ENCODE assay signal across 26 mouse cellular contexts in the genomic region with DNA sequence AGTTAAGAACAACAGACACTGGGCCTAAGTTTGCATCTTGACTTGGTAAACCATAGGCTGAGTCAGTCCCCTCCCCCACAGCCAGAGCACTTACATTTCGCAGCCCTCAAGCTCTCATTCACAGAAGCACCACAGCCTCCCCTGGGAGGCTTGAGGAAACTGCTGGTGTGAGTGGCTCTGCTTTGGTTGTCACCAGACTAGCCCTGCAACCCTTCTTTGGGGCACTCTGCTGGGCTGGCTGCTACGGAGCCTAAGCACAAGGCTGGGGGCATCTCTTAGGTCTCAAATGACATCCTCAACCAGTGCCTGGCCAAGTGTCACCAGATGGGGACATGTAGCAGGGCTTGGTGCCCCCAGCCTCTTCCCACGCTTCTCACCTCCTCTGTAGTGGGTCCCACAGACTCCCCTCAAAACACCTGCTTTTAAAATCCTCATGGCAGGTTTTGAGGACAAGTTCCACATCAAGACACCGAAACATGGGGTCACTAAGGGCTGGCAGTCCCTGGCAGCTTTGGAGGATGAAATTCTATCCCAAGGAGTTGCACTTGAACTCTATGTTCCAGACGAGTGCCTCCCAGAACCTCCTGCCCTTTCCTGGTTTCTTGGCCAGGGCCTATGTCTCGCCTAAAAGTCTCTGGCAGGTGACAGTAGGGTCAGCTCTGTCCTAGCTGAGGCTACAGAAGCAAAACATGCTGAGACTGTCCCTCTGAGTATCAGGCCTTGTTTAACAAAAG. TPM values are rescaled to one million over a fixed set of nuclear protein-coding genes. Genes with fewer than 3 reads are reported as not detected.
DNase-seq lines count a peak whose midpoint lies in the region; ATAC-seq lines count a peak whose summit lies in the region.
"Had no signal": no experiment of that assay in that cellular context is flagged by ENCODE, and none has a peak within 500 bp of the region (broad histone marks: within the 10 kb centered on the region; RNA-seq: fewer than 3 reads in every experiment).

No protein-coding gene starts in this region.

- H3K9me3 ChIP-seq in neural tube, embryonic 12.5 days: no peaks in the 10 kb centered on the region
- no peaks in the 10 kb centered on the region for H3K9me3 ChIP-seq in neural tube, embryonic 15.5 days (replicated peaks)
- no peaks in the 10 kb centered on the region for H3K9me3 ChIP-seq in embryonic facial prominence, embryonic 11.5 days (replicated peaks; ENCODE audit: control insufficient read depth, low read length)
- H3K9me3 ChIP-seq in limb, embryonic 10.5 days (replicated peaks): no peaks in the 10 kb centered on the region
- H3K9me3 ChIP-seq: embryonic facial prominence, embryonic 13.5 days; heart, embryonic 13.5 days; limb, embryonic 15.5 days; liver, embryonic 15.5 days; midbrain, embryonic 13.5 days had no signal

- H3K4me2 ChIP-seq in neural tube, embryonic 12.5 days (replicated peaks): no peak overlapping the region
- H3K4me2 ChIP-seq in neural tube, embryonic 15.5 days: no peak overlapping the region
- H3K4me2 ChIP-seq in embryonic facial prominence, embryonic 11.5 days (ENCODE audit: low read depth, low read length): no peak overlapping the region
- H3K4me2 ChIP-seq: embryonic facial prominence, embryonic 13.5 days; heart, embryonic 13.5 days; limb, embryonic 15.5 days; liver, embryonic 15.5 days; midbrain, embryonic 13.5 days had no signal

- WGBS in neural tube, embryonic 12.5 days: 74% methylated on average over 6 of the region's 6 CpGs
- WGBS in neural tube, embryonic 15.5 days: 72% methylated on average over 6 of the region's 6 CpGs
- WGBS in embryonic facial prominence, embryonic 11.5 days: 51% methylated on average over 6 of the region's 6 CpGs
- 63% methylated on average over 6 of the region's 6 CpGs for WGBS in limb, embryonic 10.5 days

- no peak overlapping the region for H3K4me3 ChIP-seq in neural tube, embryonic 12.5 days
- H3K4me3 ChIP-seq in neural tube, embryonic 15.5 days (replicated peaks): no peak overlapping the region
- H3K4me3 ChIP-seq in embryonic facial prominence, embryonic 11.5 days (ENCODE audit: low read depth, low read length): no peak overlapping the region
- H3K4me3 ChIP-seq in limb, embryonic 10.5 days: no peak overlapping the region
- H3K4me3 ChIP-seq: embryonic facial prominence, embryonic 13.5 days; heart, embryonic 13.5 days; layer of hippocampus, adult 2 months; limb, embryonic 15.5 days; liver, embryonic 15.5 days; midbrain, embryonic 13.5 days; myocyte had no signal

- peaks cover 25% of the 10 kb centered on the region for H3K4me1 ChIP-seq in neural tube, embryonic 12.5 days
- peaks cover 19% of the 10 kb centered on the region for H3K4me1 ChIP-seq in neural tube, embryonic 15.5 days
- H3K4me1 ChIP-seq in embryonic facial prominence, embryonic 11.5 days (ENCODE audit: control insufficient read depth, insufficient read depth, low read length): no peaks in the 10 kb centered on the region
- peaks cover 23% of the 10 kb centered on the region for H3K4me1 ChIP-seq in limb, embryonic 10.5 days
- H3K4me1 ChIP-seq: liver, embryonic 15.5 days had no signal

- no peak overlapping the region for H3K9ac ChIP-seq in neural tube, embryonic 12.5 days
- no peak overlapping the region for H3K9ac ChIP-seq in neural tube, embryonic 15.5 days (replicated peaks)
- no peak overlapping the region for H3K9ac ChIP-seq in embryonic facial prominence, embryonic 11.5 days (replicated peaks; ENCODE audit: low read length)
- H3K9ac ChIP-seq: embryonic facial prominence, embryonic 13.5 days; heart, embryonic 13.5 days; limb, embryonic 15.5 days; liver, embryonic 15.5 days; midbrain, embryonic 13.5 days had no signal

- H3K27ac ChIP-seq in neural tube, embryonic 12.5 days: no peak overlapping the region
- no peak overlapping the region for H3K27ac ChIP-seq in neural tube, embryonic 15.5 days (replicated peaks)
- no peak overlapping the region for H3K27ac ChIP-seq in embryonic facial prominence, embryonic 11.5 days (replicated peaks; ENCODE audit: low read depth, low read length)
- H3K27ac ChIP-seq in limb, embryonic 10.5 days: 0 out of 2 replicates have a peak overlapping the region, but pooled peaks have one; percentile 10
- H3K27ac ChIP-seq: embryonic facial prominence, embryonic 13.5 days; heart, embryonic 13.5 days; layer of hippocampus, adult 2 months; limb, embryonic 15.5 days; liver, embryonic 15.5 days; midbrain, embryonic 13.5 days had no signal

- DNase-seq in gastrocnemius, adult 8-10 months (ENCODE audit: low spot score in 2 of 2): peak; percentile 48 to 69
- no peak for DNase-seq in gastrocnemius, postnatal 4 days (ENCODE audit: low spot score in 2 of 2)
- peak; percentile 30 for DNase-seq in embryonic facial prominence, embryonic 11.5 days (ENCODE audit: low spot score)
- no peak for DNase-seq in limb, embryonic 10.5 days (ENCODE audit: low spot score)
- DNase-seq in natural killer cell, adult 2 months (ENCODE audit: low spot score in 2 of 2): no peak
- DNase-seq in urinary bladder, postnatal 36 days (ENCODE audit: low spot score in 2 of 2): no peak
- DNase-seq: adrenal gland, postnatal 36 days; cerebellum, adult 8-10 months; heart, postnatal 36 days; layer of hippocampus, postnatal 36 days; lung, postnatal 10 days; spleen, adult 18-20 months; thymus, postnatal 25 days had no signal

- H3K27me3 ChIP-seq in neural tube, embryonic 12.5 days (replicated peaks): no peaks in the 10 kb centered on the region
- H3K27me3 ChIP-seq in neural tube, embryonic 15.5 days (replicated peaks): no peaks in the 10 kb centered on the region
- no peaks in the 10 kb centered on the region for H3K27me3 ChIP-seq in embryonic facial prominence, embryonic 11.5 days (ENCODE audit: control insufficient read depth, insufficient read depth, low read length)
- no peaks in the 10 kb centered on the region for H3K27me3 ChIP-seq in limb, embryonic 10.5 days (ENCODE audit: low read depth, poor library complexity, severe bottlenecking)
- H3K27me3 ChIP-seq: embryonic facial prominence, embryonic 13.5 days; heart, embryonic 13.5 days; limb, embryonic 15.5 days; liver, embryonic 15.5 days; midbrain, embryonic 13.5 days had no signal

- 0 out of 2 replicates have a peak, but pooled peaks have one; percentile 15 for ATAC-seq in neural tube, embryonic 12.5 days (ENCODE audit: low FRiP score, low read depth)
- no peak for ATAC-seq in neural tube, embryonic 15.5 days (ENCODE audit: low FRiP score)
- no peak for ATAC-seq in embryonic facial prominence, embryonic 11.5 days (replicated peaks; ENCODE audit: insufficient number of reproducible peaks, low FRiP score, low TSS enrichment, low read depth)
- ATAC-seq: forebrain, embryonic 16.5 days; hindbrain, embryonic 16.5 days; intestine, embryonic 16.5 days; midbrain, embryonic 13.5 days had no signal

- H3K36me3 ChIP-seq in neural tube, embryonic 12.5 days: no peaks in the 10 kb centered on the region
- no peaks in the 10 kb centered on the region for H3K36me3 ChIP-seq in neural tube, embryonic 15.5 days
- no peaks in the 10 kb centered on the region for H3K36me3 ChIP-seq in embryonic facial prominence, embryonic 11.5 days (replicated peaks; ENCODE audit: control insufficient read depth, insufficient read depth, low read depth, low read length)
- no peaks in the 10 kb centered on the region for H3K36me3 ChIP-seq in limb, embryonic 10.5 days
- H3K36me3 ChIP-seq: embryonic facial prominence, embryonic 13.5 days; heart, embryonic 13.5 days; limb, embryonic 15.5 days; liver, embryonic 15.5 days; midbrain, embryonic 13.5 days had no signal

RNA-seq across cellular contexts. Expression of a gene that starts 25.9 kb away (rescaled TPM):
- 10 to 100 TPM in 3 of 4 experiments, 1 to 10 TPM in 1; 6.5 to 25.9 (median 14.7) TPM for total RNA-seq in gastrocnemius, adult 8-10 months (2022)
- 1 to 10 TPM; 1.8 to 2.3 TPM for total RNA-seq in gastrocnemius, postnatal 4 days (2021)
- 2.4 and 3.1 TPM in 2 replicates for polyA plus RNA-seq in neural tube, embryonic 12.5 days (2016; fragmentation: Nextera tagmentation; extraction: Ambion mirVana)
- 2.0 and 3.2 TPM in 2 replicates for polyA plus RNA-seq in neural tube, embryonic 15.5 days (2015; fragmentation: Nextera tagmentation; extraction: Ambion mirVana)
- polyA plus RNA-seq in embryonic facial prominence, embryonic 11.5 days (2014; fragmentation: Nextera tagmentation; extraction: Ambion mirVana): 0.32 and 0.50 TPM in 2 replicates
- polyA plus RNA-seq in limb, embryonic 10.5 days (2016; fragmentation: Nextera tagmentation; extraction: Ambion mirVana): not detected in 2 replicates
- total RNA-seq: megakaryocyte progenitor cell, adult 5-6 weeks had no signal
- polyA plus RNA-seq: liver, embryonic 15.5 days; myocyte had no signal

Comparison
In these comparisons a context has a peak if more than half of its experiments do, and no peak if none do; other contexts are left out.
1. DNase-seq: peak in gastrocnemius, adult 8-10 months (2 of 2) and embryonic facial prominence, embryonic 11.5 days (single experiment); none in gastrocnemius, postnatal 4 days (0 of 2), limb, embryonic 10.5 days (single experiment), natural killer cell, adult 2 months (0 of 2) and urinary bladder, postnatal 36 days (0 of 2).